Mouse (Mus musculus): ENCODE measurements around the gene H2-K1. TPM values are rescaled to one million over a fixed set of nuclear protein-coding genes. Genes with fewer than 3 reads are reported as not detected.
"Not testable (repeated sequence)": the region's sequence is repeated elsewhere in the genome, so short reads cannot be mapped to it uniquely, and the experiment has no call there.

Gene H2-K1
- polyA plus RNA-seq, 1 experiment, result 98.4 TPM

DNA sequence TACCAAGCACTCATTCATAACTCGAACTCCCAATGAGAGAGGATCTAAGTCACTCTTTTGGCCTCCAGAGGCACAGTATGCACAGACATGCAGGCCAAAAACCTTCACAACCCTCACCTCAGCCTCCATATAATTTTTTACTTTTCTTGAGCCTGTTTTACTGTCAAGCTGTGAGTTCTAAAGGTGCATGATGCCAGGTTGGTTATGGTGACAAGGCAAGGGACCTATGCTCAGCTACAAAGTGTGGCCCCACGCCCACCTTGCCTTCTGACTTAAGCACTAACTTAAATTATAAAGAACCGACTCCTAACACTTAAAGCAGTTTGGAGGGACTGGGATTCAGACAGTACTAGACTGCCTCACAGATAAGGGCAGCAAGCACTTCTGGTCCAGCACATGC is 46.8 kb downstream of the H2-K1 start:
- Histone ChIP-seq H3K9ac (ENCODE audit: low read depth, poor library complexity, severe bottlenecking) (peak overlapping the region; percentile 88), H3K4me3 (ENCODE audit: low read depth, low read length) (peak overlapping the region; percentile 31), H3K9me3 (replicated peaks; ENCODE audit: control insufficient read depth, insufficient read depth, low read length, poor library complexity, severe bottlenecking) (no peaks in the 10 kb centered on the region), H3K27me3 (ENCODE audit: control insufficient read depth, insufficient read depth, low read length, poor library complexity, severe bottlenecking) (no peaks in the 10 kb centered on the region), H3K36me3 (ENCODE audit: control insufficient read depth, insufficient read depth, low read length, poor library complexity, severe bottlenecking) (peaks cover 38% of the 10 kb centered on the region), H3K27ac (ENCODE audit: insufficient read depth, low read length) (peak overlapping the region; percentile 56), H3K4me1 (ENCODE audit: control insufficient read depth, insufficient read depth, low read length) (no peaks in the 10 kb centered on the region)
- TF ChIP-seq EP300 (IDR thresholded peaks at IDR 0.05; ENCODE audit: insufficient read depth, low read depth, low read length), result no peak
- no peak for TF ChIP-seq CTCF (IDR thresholded peaks at IDR 0.05; ENCODE audit: low read depth, low read length)
- TF ChIP-seq POLR2A (IDR thresholded peaks at IDR 0.05; ENCODE audit: insufficient read depth, low read length), result no peak

DNA sequence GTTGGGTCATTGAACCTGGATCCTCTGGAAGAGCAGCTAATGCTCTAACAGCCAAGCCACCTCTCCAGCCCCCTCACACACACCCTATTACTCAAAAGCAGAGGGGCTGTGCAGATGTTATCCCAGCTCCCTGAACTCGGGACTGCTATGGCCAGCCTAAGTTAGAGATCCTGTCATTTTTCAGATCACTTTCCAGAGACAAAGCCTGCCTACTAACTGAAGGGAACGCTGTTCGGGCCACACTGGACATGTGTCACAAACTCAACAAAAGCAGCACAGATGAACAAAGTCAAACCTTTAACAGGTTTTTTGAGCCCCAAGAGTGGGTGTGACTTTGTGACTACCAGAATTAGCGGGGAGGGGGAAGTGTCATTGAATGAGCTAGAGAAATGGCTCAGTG is 47.3 kb downstream of the H2-K1 start:
- H3K27ac ChIP-seq (ENCODE audit: insufficient read depth, low read length), result peak overlapping the region; percentile 56
- H3K4me1 ChIP-seq (ENCODE audit: control insufficient read depth, insufficient read depth, low read length), result no peaks in the 10 kb centered on the region
- TF ChIP-seq CTCF (IDR thresholded peaks at IDR 0.05; ENCODE audit: low read depth, low read length) (no peak), EP300 (IDR thresholded peaks at IDR 0.05; ENCODE audit: insufficient read depth, low read depth, low read length) (no peak), POLR2A (IDR thresholded peaks at IDR 0.05; ENCODE audit: insufficient read depth, low read length) (no peak)
- peak overlapping the region; percentile 7; the same call in 1 of the 2 replicates for H3K4me3 ChIP-seq (ENCODE audit: low read depth, low read length)
- H3K9ac ChIP-seq (ENCODE audit: low read depth, poor library complexity, severe bottlenecking), result peak overlapping the region; percentile 88; the same call in 1 of the 2 replicates
- peaks cover 38% of the 10 kb centered on the region for H3K36me3 ChIP-seq (ENCODE audit: control insufficient read depth, insufficient read depth, low read length, poor library complexity, severe bottlenecking)
- H3K9me3 ChIP-seq (replicated peaks; ENCODE audit: control insufficient read depth, insufficient read depth, low read length, poor library complexity, severe bottlenecking), result no peaks in the 10 kb centered on the region
- H3K27me3 ChIP-seq (ENCODE audit: control insufficient read depth, insufficient read depth, low read length, poor library complexity, severe bottlenecking), result no peaks in the 10 kb centered on the region

DNA sequence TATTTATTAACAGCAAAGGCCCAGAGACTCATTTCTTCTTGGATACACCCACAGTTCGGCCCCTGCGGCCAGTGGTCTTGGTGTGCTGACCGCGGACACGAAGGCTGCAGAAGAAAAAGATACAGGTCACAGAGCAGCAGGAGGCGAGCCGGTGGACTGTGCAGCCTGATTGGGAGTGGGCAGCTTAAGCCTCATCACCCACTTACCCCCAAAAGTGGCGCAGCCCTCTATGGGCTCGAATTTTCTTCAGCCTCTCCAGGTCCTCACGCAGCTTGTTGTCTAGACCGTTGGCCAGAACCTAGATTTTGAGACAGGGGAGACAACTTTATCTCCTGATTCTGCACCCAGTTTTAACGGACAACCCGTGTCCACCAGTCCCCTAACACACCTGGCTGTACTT is 48.1 kb downstream of the H2-K1 start:
- not testable (repeated sequence) for H3K27me3 ChIP-seq (ENCODE audit: control insufficient read depth, insufficient read depth, low read length, poor library complexity, severe bottlenecking); H3K4me1 ChIP-seq (ENCODE audit: control insufficient read depth, insufficient read depth, low read length); H3K9me3 ChIP-seq (replicated peaks; ENCODE audit: control insufficient read depth, insufficient read depth, low read length, poor library complexity, severe bottlenecking); H3K9ac ChIP-seq (ENCODE audit: low read depth, poor library complexity, severe bottlenecking)
- H3K36me3 ChIP-seq (ENCODE audit: control insufficient read depth, insufficient read depth, low read length, poor library complexity, severe bottlenecking), result peaks cover 38% of the 10 kb centered on the region
- peak overlapping the region; percentile 56 for H3K27ac ChIP-seq (ENCODE audit: insufficient read depth, low read length)
- H3K4me3 ChIP-seq (ENCODE audit: low read depth, low read length), result peak overlapping the region; percentile 4

DNA sequence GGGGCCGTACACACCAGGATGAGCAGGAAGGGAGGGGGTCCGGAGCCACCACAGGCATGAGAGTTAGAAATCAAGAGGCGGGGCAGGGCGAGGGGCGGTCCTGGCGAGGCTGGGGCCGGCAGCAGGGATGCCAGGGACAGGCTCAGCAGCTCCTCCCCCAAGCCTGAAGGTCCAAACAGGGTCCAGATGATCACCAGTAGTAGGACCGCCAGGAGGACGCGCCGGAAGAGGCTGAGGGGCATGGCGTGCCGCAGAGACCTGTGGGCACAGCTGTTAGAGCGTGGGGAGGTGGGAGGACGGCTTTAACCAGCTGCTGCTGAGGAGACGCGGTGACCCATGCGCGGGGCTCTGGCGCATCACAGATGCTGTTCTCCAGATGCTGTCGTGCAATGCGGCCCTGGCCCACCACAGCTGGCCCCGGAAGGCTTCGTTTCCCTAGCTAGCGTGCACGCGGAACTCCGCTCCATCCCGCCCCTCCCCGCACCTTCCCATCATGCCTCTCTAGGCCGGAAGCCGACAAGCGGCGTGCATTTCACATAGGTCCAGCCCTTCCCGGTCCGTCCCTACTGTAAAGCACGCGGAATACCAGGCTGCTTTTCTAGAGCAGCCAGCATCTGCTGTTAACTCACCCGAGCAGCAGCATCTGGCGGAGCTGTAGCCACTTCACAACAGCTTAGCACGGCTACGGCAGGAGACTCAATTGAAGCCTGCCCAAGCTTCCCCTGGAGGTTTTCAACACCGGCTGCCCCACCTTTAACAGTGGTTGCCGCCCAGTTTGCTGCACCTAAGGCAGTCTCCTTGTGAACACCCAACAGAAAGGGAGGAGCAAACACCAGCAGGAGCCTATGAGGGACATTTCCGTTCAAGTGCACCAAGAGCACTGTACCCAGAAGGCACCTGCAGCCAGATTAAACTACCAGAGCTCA is 48.9 kb downstream of the H2-K1 start, which contains the start of gene B3galt4:
B3galt4 (minus strand) TSS at position 468 of the 926 bp plus-strand sequence.
- H3K4me1 ChIP-seq (ENCODE audit: control insufficient read depth, insufficient read depth, low read length), result no peaks in the 10 kb centered on the region
- no peaks in the 10 kb centered on the region for H3K9me3 ChIP-seq (replicated peaks; ENCODE audit: control insufficient read depth, insufficient read depth, low read length, poor library complexity, severe bottlenecking)
- peaks cover 38% of the 10 kb centered on the region for H3K36me3 ChIP-seq (ENCODE audit: control insufficient read depth, insufficient read depth, low read length, poor library complexity, severe bottlenecking)
- TF ChIP-seq CTCF (IDR thresholded peaks at IDR 0.05; ENCODE audit: low read depth, low read length), result no peak
- 0 out of 2 replicates have a peak, but pooled peaks have one; percentile 28 for TF ChIP-seq EP300 (IDR thresholded peaks at IDR 0.05; ENCODE audit: insufficient read depth, low read depth, low read length)
- TF ChIP-seq POLR2A (IDR thresholded peaks at IDR 0.05; ENCODE audit: insufficient read depth, low read length), result peak; percentile 4
- H3K9ac ChIP-seq (ENCODE audit: low read depth, poor library complexity, severe bottlenecking), result peak within 1 kb of the TSS; percentile 7
- H3K4me3 ChIP-seq (ENCODE audit: low read depth, low read length), result peak within 1 kb of the TSS; percentile 48
- H3K27me3 ChIP-seq (ENCODE audit: control insufficient read depth, insufficient read depth, low read length, poor library complexity, severe bottlenecking), result no peaks in the 10 kb centered on the region
- H3K27ac ChIP-seq (ENCODE audit: insufficient read depth, low read length), result peak within 1 kb of the TSS; percentile 56

DNA sequence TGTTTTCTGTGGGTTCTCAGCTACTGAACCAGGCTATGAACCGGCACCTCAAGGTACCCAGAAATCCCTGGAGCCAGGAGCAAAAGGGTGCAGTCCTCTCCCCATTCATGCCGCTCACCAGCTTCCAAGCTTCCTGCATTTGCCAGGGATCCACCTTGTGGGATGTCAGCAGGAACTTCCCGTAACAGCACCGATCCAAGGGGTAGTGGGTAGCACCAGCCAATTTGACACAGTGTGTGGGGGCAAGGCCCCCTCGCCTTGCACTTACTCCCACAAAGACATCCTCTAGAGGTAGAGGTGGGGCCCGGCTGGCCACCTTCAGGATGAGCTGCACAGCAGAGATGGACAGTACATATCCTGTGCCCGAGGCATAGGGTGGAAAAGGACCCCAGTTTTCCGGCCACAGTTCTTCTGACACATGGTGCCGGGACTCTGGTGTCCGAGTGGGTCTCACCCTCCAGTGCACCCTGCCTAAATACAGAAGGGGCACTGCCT is 50.0 kb downstream of the H2-K1 start:
- Histone ChIP-seq H3K9ac (ENCODE audit: low read depth, poor library complexity, severe bottlenecking) (peak overlapping the region; percentile 7; the same call in 1 of the 2 replicates), H3K27me3 (ENCODE audit: control insufficient read depth, insufficient read depth, low read length, poor library complexity, severe bottlenecking) (no peaks in the 10 kb centered on the region), H3K36me3 (ENCODE audit: control insufficient read depth, insufficient read depth, low read length, poor library complexity, severe bottlenecking) (peaks cover 37% of the 10 kb centered on the region), H3K27ac (ENCODE audit: insufficient read depth, low read length) (no peak overlapping the region), H3K4me3 (ENCODE audit: low read depth, low read length) (no peak overlapping the region), H3K9me3 (replicated peaks; ENCODE audit: control insufficient read depth, insufficient read depth, low read length, poor library complexity, severe bottlenecking) (no peaks in the 10 kb centered on the region), H3K4me1 (ENCODE audit: control insufficient read depth, insufficient read depth, low read length) (no peaks in the 10 kb centered on the region)
- no peak for TF ChIP-seq POLR2A (IDR thresholded peaks at IDR 0.05; ENCODE audit: insufficient read depth, low read length)
- TF ChIP-seq EP300 (IDR thresholded peaks at IDR 0.05; ENCODE audit: insufficient read depth, low read depth, low read length), result no peak
- no peak for TF ChIP-seq CTCF (IDR thresholded peaks at IDR 0.05; ENCODE audit: low read depth, low read length)
